Mouse (Mus musculus): ENCODE data around the gene Isoc2b.

DNA sequence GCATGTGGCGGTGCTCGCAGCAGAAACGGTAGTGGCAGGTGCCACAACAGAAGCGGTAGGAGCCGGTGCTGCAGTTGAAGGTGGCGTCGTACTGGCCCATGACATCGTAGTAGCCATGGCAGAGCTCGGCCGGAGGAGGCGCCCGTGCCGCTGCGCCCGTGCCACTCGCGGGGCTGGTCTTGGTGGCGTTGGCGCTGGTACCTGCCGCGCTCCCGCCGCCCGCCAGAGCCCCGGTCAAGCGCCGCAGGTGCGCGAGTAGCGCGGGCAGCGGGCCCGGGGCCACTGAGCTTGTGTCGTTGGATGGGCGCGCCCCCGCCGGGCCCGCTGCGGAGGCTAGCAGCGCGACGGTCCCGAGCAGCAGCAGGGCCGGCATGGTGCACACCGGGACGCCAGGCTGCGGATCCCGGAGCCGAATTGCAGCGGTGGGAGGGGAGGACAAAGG, 33.7 kb downstream of the Isoc2b start:
- TF ChIP-seq CTCF (IDR thresholded peaks at IDR 0.05; ENCODE audit: low read depth, low read length) (peak; percentile 27), POLR2A (IDR thresholded peaks at IDR 0.05; ENCODE audit: insufficient read depth, low read length) (no peak), EP300 (IDR thresholded peaks at IDR 0.05; ENCODE audit: insufficient read depth, low read depth, low read length) (no peak)

All from ES-Bruce4 (cell line).